Mouse (Mus musculus) cerebellum, adult 11-12 months (tissue): ENCODE data around the gene Nop16.

Experiments used
- DNase-seq: peaks from one replicate; pipeline ENCODE4 v3.0.0; 2022

Nop16 gene

GRCm38 (mm10) chr13:54589996-54590951 lies at the start of gene Nop16, which contains the start of gene Higd2a:
Gene Nop16 (minus strand): TSS chr13:54590090.
Gene Higd2a (plus strand): TSS chr13:54590207.
- DNase-seq, result peak; percentile 98

GRCm38 (mm10) chr13:54635011-54635410 lies 45.1 kb upstream of the Nop16 start:
- no peak for DNase-seq

- DNase-seq, result no peak
These were observed 42.9 kb upstream of the Nop16 start for GRCm38 (mm10) chr13:54632731-54633277.

- no peak for DNase-seq
These were observed 39.2 kb upstream of the Nop16 start for GRCm38 (mm10) chr13:54629128-54629527.

- peak; percentile 66 for DNase-seq
These were observed 32.2 kb upstream of the Nop16 start for GRCm38 (mm10) chr13:54621960-54622521.

- peak; percentile 96 for DNase-seq
These were observed 31.5 kb upstream of the Nop16 start, which contains the start of gene Faf2 for GRCm38 (mm10) chr13:54621155-54621932. Gene Faf2 (plus strand): TSS chr13:54621784.

GRCm38 (mm10) chr13:54616998-54617397 lies 27.1 kb upstream of the Nop16 start:
- no peak for DNase-seq

- DNase-seq, result peak; percentile 10
These were observed 26.4 kb upstream of the Nop16 start for GRCm38 (mm10) chr13:54616307-54616706.

GRCm38 (mm10) chr13:54613141-54613540 lies 23.3 kb upstream of the Nop16 start:
- peak; percentile 36 for DNase-seq

- DNase-seq, result peak; percentile 92
These were observed 21.3 kb upstream of the Nop16 start, which contains the start of gene Cltb for GRCm38 (mm10) chr13:54610972-54611754. Gene Cltb (minus strand): TSS chr13:54611344.

GRCm38 (mm10) chr13:54610613-54610971 lies 20.7 kb upstream of the Nop16 start:
- DNase-seq, result no peak

GRCm38 (mm10) chr13:54609301-54609700 lies 19.4 kb upstream of the Nop16 start:
- peak; percentile 32 for DNase-seq

- DNase-seq, result peak; percentile 74
These were observed 18.8 kb upstream of the Nop16 start for GRCm38 (mm10) chr13:54608666-54609065.

GRCm38 (mm10) chr13:54608002-54608401 lies 18.1 kb upstream of the Nop16 start:
- peak; percentile 14 for DNase-seq

GRCm38 (mm10) chr13:54607204-54607603 lies 17.3 kb upstream of the Nop16 start:
- peak; percentile 24 for DNase-seq

- no peak for DNase-seq
These were observed 15.5 kb upstream of the Nop16 start for GRCm38 (mm10) chr13:54605426-54605825.

GRCm38 (mm10) chr13:54604221-54604620 lies 14.3 kb upstream of the Nop16 start:
- DNase-seq, result peak; percentile 6

- peak; percentile 22 for DNase-seq
These were observed 13.6 kb upstream of the Nop16 start for GRCm38 (mm10) chr13:54603501-54603900.

GRCm38 (mm10) chr13:54602639-54603111 lies 12.8 kb upstream of the Nop16 start:
- DNase-seq, result no peak

- peak; percentile 64 for DNase-seq
These were observed 8.8 kb upstream of the Nop16 start for GRCm38 (mm10) chr13:54598622-54599143.

- DNase-seq, result no peak
These were observed 7.0 kb upstream of the Nop16 start for GRCm38 (mm10) chr13:54596870-54597269.
